Mouse (Mus musculus) embryonic facial prominence, embryonic 14.5 days (tissue): ENCODE measurements around the gene Osgin1. TPM values are rescaled to one million over a fixed set of nuclear protein-coding genes. Genes with fewer than 3 reads are reported as not detected.

Source experiments
- ATAC-seq: fragments of 200-750 bp; cut with Nextera tagmentation; 2 replicates; pipeline ENCODE4 v1.8.0; 2017; ENCODE audit warnings: low read depth, moderate number of reproducible peaks, moderate TSS enrichment
- DNase-seq: peaks from one replicate; pipeline ENCODE4 v3.0.0-alpha.2; 2015; ENCODE audit warnings: low spot score
- H3K27ac ChIP-seq: fragments of 300-500 bp; sonication (generic); replicated peaks from 2 replicates; pipeline ENCODE4 v1.5.1; 2014; ENCODE audit warnings: low read depth, mild to moderate bottlenecking, low read length, moderate library complexity
- H3K27me3 ChIP-seq: fragments of 300-500 bp; sonication (generic); replicated peaks from 2 replicates; pipeline ENCODE4 v1.6.1; 2014; ENCODE audit warnings: low read length; ENCODE audit not compliant: control insufficient read depth, insufficient read depth
- H3K36me3 ChIP-seq: fragments of 300-500 bp; sonication (generic); 2 replicates; pipeline ENCODE4 v1.6.1; 2014; ENCODE audit warnings: low read length, mixed read lengths; ENCODE audit not compliant: control insufficient read depth, insufficient read depth
- H3K4me1 ChIP-seq: fragments of 300-500 bp; sonication (generic); 2 replicates; pipeline ENCODE4 v1.6.1; 2014; ENCODE audit warnings: antibody characterized with exemption, low read length; ENCODE audit not compliant: control insufficient read depth, insufficient read depth
- H3K4me2 ChIP-seq: fragments of 300-500 bp; sonication (generic); 2 replicates; pipeline ENCODE4 v1.6.1; 2014; ENCODE audit warnings: low read depth, mild to moderate bottlenecking, low read length, moderate library complexity, mixed read lengths
- H3K4me3 ChIP-seq: fragments of 300-500 bp; sonication (generic); 2 replicates; pipeline ENCODE4 v1.5.1; 2014; ENCODE audit warnings: low read depth, mild to moderate bottlenecking, low read length
- H3K9ac ChIP-seq: fragments of 300-500 bp; sonication (generic); 2 replicates; pipeline ENCODE4 v1.6.1; 2014; ENCODE audit warnings: low read depth, mild to moderate bottlenecking, low read length, moderate library complexity, mixed read lengths
- H3K9me3 ChIP-seq: fragments of 300-500 bp; sonication (generic); 2 replicates; pipeline ENCODE4 v1.6.1; 2016; ENCODE audit warnings: low read length; ENCODE audit not compliant: control insufficient read depth
- WGBS: fragments of 180-500 bp; shearing (Covaris S2); extraction: QIAGEN DNeasy Blood & Tissue Kit; methylation state at CpG from one replicate; pipeline ENCODE4 v1.1.7; 2014; 5-methylcytosine and 5-hydroxymethylcytosine counted together
- polyA plus RNA-seq: library from polyadenylated mRNA; unstranded; fragments of >200 nt; fragmentation: Nextera tagmentation; extraction: Ambion mirVana; gene quantifications from 2 replicates; pipeline ENCODE4 v1.2.1, GENCODE M21; 2014

Osgin1 gene
- polyA plus RNA-seq, 1 experiment from 2014 or later: 2.1 TPM

- DNase-seq (no peak), ATAC-seq (no peak)
- Histone ChIP-seq H3K4me1 (no peaks in the 10 kb centered on the region; the same call in 1 of the 2 replicates), H3K27me3 (no peaks in the 10 kb centered on the region), H3K27ac (no peak overlapping the region), H3K9me3 (no peaks in the 10 kb centered on the region), H3K36me3 (no peaks in the 10 kb centered on the region), H3K4me3 (no peak overlapping the region), H3K4me2 (no peak overlapping the region), H3K9ac (no peak overlapping the region)
- WGBS: 78% methylated on average over 6 of the region's 6 CpGs
These were observed 645 bp downstream of the Osgin1 start for GRCm38 (mm10) chr8:119434569-119434968.

GRCm38 (mm10) chr8:119435527-119435926 lies 1.6 kb downstream of the Osgin1 start:
- ATAC-seq: no peak
- Histone ChIP-seq H3K27ac (no peak overlapping the region), H3K9me3 (no peaks in the 10 kb centered on the region), H3K9ac (no peak overlapping the region), H3K4me2 (no peak overlapping the region), H3K27me3 (no peaks in the 10 kb centered on the region), H3K4me3 (no peak overlapping the region), H3K4me1 (peaks cover 3% of the 10 kb centered on the region), H3K36me3 (no peaks in the 10 kb centered on the region)
- WGBS: 82% methylated on average over 7 of the region's 7 CpGs
- no peak for DNase-seq

- Histone ChIP-seq H3K4me3 (no peak overlapping the region), H3K9me3 (no peaks in the 10 kb centered on the region), H3K27me3 (no peaks in the 10 kb centered on the region), H3K36me3 (no peaks in the 10 kb centered on the region), H3K9ac (no peak overlapping the region), H3K4me2 (no peak overlapping the region), H3K4me1 (peaks cover 9% of the 10 kb centered on the region), H3K27ac (no peak overlapping the region)
- no peak for ATAC-seq
- 86% methylated on average over 10 of the region's 10 CpGs for WGBS
- DNase-seq: no peak
These were observed 2.4 kb downstream of the Osgin1 start for GRCm38 (mm10) chr8:119436331-119436730.

GRCm38 (mm10) chr8:119436933-119437332 lies 3.0 kb downstream of the Osgin1 start:
- peak; percentile 39 for DNase-seq
- Histone ChIP-seq H3K36me3 (no peaks in the 10 kb centered on the region), H3K4me2 (no peak overlapping the region), H3K27me3 (no peaks in the 10 kb centered on the region), H3K9me3 (no peaks in the 10 kb centered on the region), H3K27ac (no peak overlapping the region), H3K4me3 (0 out of 2 replicates have a peak overlapping the region, but pooled peaks have one; percentile 7), H3K9ac (no peak overlapping the region), H3K4me1 (peaks cover 9% of the 10 kb centered on the region)
- ATAC-seq: no peak
- WGBS: 16% methylated on average over 9 of the region's 9 CpGs

- Histone ChIP-seq H3K9me3 (no peaks in the 10 kb centered on the region), H3K4me3 (0 out of 2 replicates have a peak overlapping the region, but pooled peaks have one; percentile 7), H3K27ac (no peak overlapping the region), H3K4me2 (no peak overlapping the region), H3K4me1 (peaks cover 9% of the 10 kb centered on the region), H3K9ac (no peak overlapping the region), H3K36me3 (no peaks in the 10 kb centered on the region), H3K27me3 (no peaks in the 10 kb centered on the region)
- WGBS: 63% methylated on average over 10 of the region's 11 CpGs
- DNase-seq (no peak), ATAC-seq (no peak)
These were observed 3.6 kb downstream of the Osgin1 start for GRCm38 (mm10) chr8:119437506-119437905.

GRCm38 (mm10) chr8:119438876-119439275 lies 5.0 kb downstream of the Osgin1 start:
- H3K4me3 ChIP-seq: no peak overlapping the region
- H3K9ac ChIP-seq: no peak overlapping the region
- no peak for ATAC-seq
- H3K27me3 ChIP-seq: no peaks in the 10 kb centered on the region
- no peaks in the 10 kb centered on the region for H3K9me3 ChIP-seq
- H3K4me1 ChIP-seq: peaks cover 9% of the 10 kb centered on the region
- DNase-seq: no peak
- no peak overlapping the region for H3K4me2 ChIP-seq
- H3K27ac ChIP-seq: no peak overlapping the region
- no peaks in the 10 kb centered on the region for H3K36me3 ChIP-seq
- WGBS: 76% methylated on average over 6 of the region's 6 CpGs

GRCm38 (mm10) chr8:119439424-119439823 lies 5.5 kb downstream of the Osgin1 start:
- H3K4me2 ChIP-seq: no peak overlapping the region
- no peak overlapping the region for H3K9ac ChIP-seq
- H3K27me3 ChIP-seq: no peaks in the 10 kb centered on the region
- no peaks in the 10 kb centered on the region for H3K9me3 ChIP-seq
- no peak overlapping the region; the same call in 1 of the 2 replicates for H3K27ac ChIP-seq
- no peak overlapping the region for H3K4me3 ChIP-seq
- 92% methylated on average over 2 of the region's 2 CpGs for WGBS
- DNase-seq: no peak
- peaks cover 9% of the 10 kb centered on the region for H3K4me1 ChIP-seq
- ATAC-seq: no peak
- H3K36me3 ChIP-seq: no peaks in the 10 kb centered on the region

GRCm38 (mm10) chr8:119439893-119440249 lies 5.9 kb downstream of the Osgin1 start:
- peak; percentile 82 for ATAC-seq
- Histone ChIP-seq H3K4me3 (no peak overlapping the region), H3K4me1 (peaks cover 9% of the 10 kb centered on the region), H3K36me3 (no peaks in the 10 kb centered on the region), H3K27me3 (no peaks in the 10 kb centered on the region), H3K9me3 (no peaks in the 10 kb centered on the region), H3K4me2 (no peak overlapping the region), H3K27ac (no peak overlapping the region; the same call in 1 of the 2 replicates), H3K9ac (no peak overlapping the region)
- no peak for DNase-seq
- WGBS: 33% methylated on average over 7 of the region's 7 CpGs

- no peaks in the 10 kb centered on the region for H3K9me3 ChIP-seq
- no peak overlapping the region for H3K9ac ChIP-seq
- peaks cover 9% of the 10 kb centered on the region for H3K4me1 ChIP-seq
- ATAC-seq (peak; percentile 60), DNase-seq (peak; percentile 90)
- 14% methylated on average over 16 of the region's 16 CpGs for WGBS
- peak overlapping the region; percentile 28; the same call in 1 of the 2 replicates for H3K4me2 ChIP-seq
- no peak overlapping the region for H3K4me3 ChIP-seq
- H3K27me3 ChIP-seq: no peaks in the 10 kb centered on the region
- H3K36me3 ChIP-seq: no peaks in the 10 kb centered on the region
- H3K27ac ChIP-seq: peak overlapping the region; percentile 63
These were observed 6.5 kb downstream of the Osgin1 start for GRCm38 (mm10) chr8:119440250-119440951.
